Comparison of ENCODE assay signal across 30 mouse cellular contexts in the genomic region with DNA sequence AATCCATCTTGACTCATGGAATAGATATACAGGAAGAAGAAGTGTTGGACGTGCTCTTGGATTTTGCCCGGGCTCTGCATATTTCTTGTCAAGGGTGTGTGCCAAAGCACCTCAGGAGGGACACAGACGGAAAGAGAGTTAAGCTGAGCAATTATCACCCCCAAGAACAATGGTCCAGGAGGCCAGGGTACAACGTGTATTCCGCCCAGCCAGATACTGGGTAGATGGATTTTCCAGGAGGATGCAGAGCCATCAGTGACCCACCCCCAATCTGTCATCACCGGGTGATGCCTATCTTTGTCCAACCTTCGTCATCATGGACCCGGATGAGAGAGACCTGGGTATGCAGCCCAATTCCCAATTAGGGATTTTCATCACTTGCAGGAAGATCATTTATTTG. TPM values are rescaled to one million over a fixed set of nuclear protein-coding genes. Genes with fewer than 3 reads are reported as not detected.
DNase-seq lines count a peak whose midpoint lies in the region; ATAC-seq and TF ChIP-seq lines count a peak whose summit lies in the region.
"Had no signal": no experiment of that assay in that cellular context is flagged by ENCODE, and none has a peak within 500 bp of the region (broad histone marks: within the 10 kb centered on the region; RNA-seq: fewer than 3 reads in every experiment).

No protein-coding gene starts in this region.

- H3K27me3 ChIP-seq in cerebellum, adult 2 months (ENCODE audit: control insufficient read depth, insufficient read depth, low read length): no peaks in the 10 kb centered on the region
- no peaks in the 10 kb centered on the region for H3K27me3 ChIP-seq in heart, embryonic 12.5 days (replicated peaks)
- H3K27me3 ChIP-seq in hindbrain, embryonic 10.5 days (ENCODE audit: insufficient read depth, poor library complexity, severe bottlenecking): no peaks in the 10 kb centered on the region
- H3K27me3 ChIP-seq: embryonic facial prominence, embryonic 15.5 days; heart, embryonic 13.5 days; kidney, embryonic 15.5 days; limb, embryonic 13.5 days; midbrain, embryonic 12.5 days; neural tube, embryonic 12.5 days had no signal

- peak; percentile 43 to 47 for DNase-seq in cerebellum, postnatal 10 days
- no peak for DNase-seq in cerebellum, adult 2 months
- peak; percentile 67 to 89 for DNase-seq in heart, adult 18-20 months
- peak; percentile 46 to 49 for DNase-seq in heart, postnatal 10 days
- peak; percentile 60 for DNase-seq in skeletal muscle tissue, adult 2 months (ENCODE audit: low read depth, low spot score)
- DNase-seq in right cerebral cortex, postnatal 14 days: no peak
- DNase-seq in hindbrain, embryonic 10.5 days (ENCODE audit: low spot score): no peak
- DNase-seq: adrenal gland, postnatal 10 days; cerebellum, adult 11 months; cerebellum, adult 9-11 months; kidney, adult 18-20 months; kidney, postnatal 25 days; right cerebral cortex, adult 18-20 months; right cerebral cortex, postnatal 4 days; thymus, adult 2 months; thymus, postnatal 36 days had no signal

- H3K9ac ChIP-seq in heart, embryonic 12.5 days: no peak overlapping the region
- H3K9ac ChIP-seq: embryonic facial prominence, embryonic 15.5 days; heart, embryonic 13.5 days; kidney, embryonic 15.5 days; limb, embryonic 13.5 days; midbrain, embryonic 12.5 days; neural tube, embryonic 12.5 days had no signal

- TF ChIP-seq POLR2A in cerebellum, adult 2 months (IDR thresholded peaks at IDR 0.05; ENCODE audit: borderline replicate concordance, insufficient read depth, low read length): no peak

- no peak for ATAC-seq in heart, embryonic 12.5 days (ENCODE audit: insufficient number of reproducible peaks, low FRiP score)
- ATAC-seq: forebrain, embryonic 14.5 days; hindbrain, embryonic 16.5 days had no signal

- WGBS in cerebellum, adult 2 months: 37% methylated on average over 8 of the region's 8 CpGs
- WGBS in heart, embryonic 12.5 days: 65% methylated on average over 8 of the region's 8 CpGs
- WGBS in hindbrain, embryonic 10.5 days: 92% methylated on average over 8 of the region's 8 CpGs

- H3K4me2 ChIP-seq in heart, embryonic 12.5 days: no peak overlapping the region
- H3K4me2 ChIP-seq: embryonic facial prominence, embryonic 15.5 days; heart, embryonic 13.5 days; kidney, embryonic 15.5 days; limb, embryonic 13.5 days; liver, embryonic 11.5 days; midbrain, embryonic 12.5 days; neural tube, embryonic 12.5 days had no signal

- intact Hi-C loops in heart, postnatal 10 days (cut with DNase I): loop anchor here (1.0 kb wide), 1 partner anchor 49 kb away; no protein-coding TSS in a partner anchor

- H3K36me3 ChIP-seq in heart, embryonic 12.5 days: 0 out of 2 replicates have a peak, but pooled peaks cover 3% of the 10 kb centered on the region
- peaks cover 15% of the 10 kb centered on the region; the same call in 1 of the 2 replicates for H3K36me3 ChIP-seq in hindbrain, embryonic 10.5 days
- H3K36me3 ChIP-seq: neural tube, embryonic 12.5 days had no signal

- H3K4me3 ChIP-seq in cerebellum, adult 2 months (replicated peaks; ENCODE audit: insufficient read depth, low read depth, low read length): no peak overlapping the region
- no peak overlapping the region for H3K4me3 ChIP-seq in heart, embryonic 12.5 days
- no peak overlapping the region for H3K4me3 ChIP-seq in hindbrain, embryonic 10.5 days
- H3K4me3 ChIP-seq: embryonic facial prominence, embryonic 15.5 days; heart, embryonic 13.5 days; kidney, embryonic 15.5 days; layer of hippocampus, adult 2 months; limb, embryonic 13.5 days; megakaryocyte, embryonic 14.5 days; midbrain, embryonic 12.5 days; myocyte; neural tube, embryonic 12.5 days had no signal

- H3K27ac ChIP-seq in cerebellum, adult 2 months (ENCODE audit: insufficient read depth, low read length): no peak overlapping the region
- H3K27ac ChIP-seq in heart, embryonic 12.5 days (ENCODE audit: poor library complexity, severe bottlenecking): no peak overlapping the region
- no peak overlapping the region for H3K27ac ChIP-seq in hindbrain, embryonic 10.5 days
- H3K27ac ChIP-seq: embryonic facial prominence, embryonic 15.5 days; heart, embryonic 13.5 days; kidney, embryonic 15.5 days; layer of hippocampus, adult 2 months; limb, embryonic 13.5 days; midbrain, embryonic 12.5 days; neural tube, embryonic 12.5 days had no signal

- H3K9me3 ChIP-seq in heart, embryonic 12.5 days (replicated peaks): 0 out of 2 replicates have a peak, but pooled peaks cover 2% of the 10 kb centered on the region
- H3K9me3 ChIP-seq in hindbrain, embryonic 10.5 days: no peaks in the 10 kb centered on the region
- H3K9me3 ChIP-seq: embryonic facial prominence, embryonic 15.5 days; heart, embryonic 13.5 days; kidney, embryonic 15.5 days; limb, embryonic 13.5 days; midbrain, embryonic 12.5 days; neural tube, embryonic 12.5 days had no signal

- H3K4me1 ChIP-seq in cerebellum, adult 2 months (ENCODE audit: control insufficient read depth, insufficient read depth, low read length): peaks cover 15% of the 10 kb centered on the region
- H3K4me1 ChIP-seq in heart, embryonic 12.5 days (replicated peaks): peaks cover 14% of the 10 kb centered on the region
- H3K4me1 ChIP-seq in hindbrain, embryonic 10.5 days (replicated peaks): peaks cover 5% of the 10 kb centered on the region; the same call in 1 of the 2 replicates
- H3K4me1 ChIP-seq: kidney, embryonic 15.5 days; midbrain, embryonic 12.5 days; neural tube, embryonic 12.5 days had no signal

- no peak for TF ChIP-seq CTCF in cerebellum, adult 2 months (IDR thresholded peaks at IDR 0.05; ENCODE audit: borderline replicate concordance, insufficient read depth, low read depth, low read length)

RNA-seq across cellular contexts. Expression of gene Mindy4, which starts 42.5 kb away (rescaled TPM):
- polyA plus RNA-seq in cerebellum, adult 2 months (2012; rRNA removed): 4.9 and 6.9 TPM in 2 replicates
- 1 to 10 TPM; 3.7 to 6.7 TPM for total RNA-seq in heart, adult 18-20 months (2021)
- polyA plus RNA-seq in heart, embryonic 12.5 days (2016; fragmentation: Nextera tagmentation; extraction: Ambion mirVana): 6.3 and 7.8 TPM in 2 replicates
- total RNA-seq in heart, postnatal 10 days (2021): 1 to 10 TPM; 4.9 to 5.2 TPM
- 17.2 and 17.8 TPM in 2 replicates for polyA plus RNA-seq in hindbrain, embryonic 10.5 days (2016; fragmentation: Nextera tagmentation; extraction: Ambion mirVana)
- total RNA-seq: CH12.LX had no signal

Comparison
In these comparisons a context has a peak if more than half of its experiments do, and no peak if none do; other contexts are left out.
1. DNase-seq: peak in cerebellum, postnatal 10 days (2 of 2), heart, adult 18-20 months (2 of 2), heart, postnatal 10 days (2 of 2) and skeletal muscle tissue, adult 2 months (single experiment); none in cerebellum, adult 2 months (0 of 2), right cerebral cortex, postnatal 14 days (single experiment) and hindbrain, embryonic 10.5 days (single experiment).